Mouse (Mus musculus) liver, embryonic 14.5 days (tissue): ENCODE measurements around the gene Ifnar2. TPM values are rescaled to one million over a fixed set of nuclear protein-coding genes. Genes with fewer than 3 reads are reported as not detected.

Experiments
- ATAC-seq: fragments of 200-750 bp; cut with Nextera tagmentation; 2 replicates; pipeline ENCODE4 v1.8.0; 2017; ENCODE audit warnings: moderate number of reproducible peaks, mild to moderate bottlenecking, moderate library complexity; ENCODE audit not compliant: insufficient read depth
- DNase-seq, 3 experiments: peaks; one replicate each; pipeline ENCODE4 v3.0.0-alpha.2; 2012 to 2013; ENCODE audit warnings: low read depth in 3 of 3, low spot score in 3 of 3
- H3K27ac ChIP-seq: fragments of 300-500 bp; sonication (generic); 2 replicates; pipeline ENCODE4 v1.5.1; 2014; ENCODE audit warnings: moderate library complexity, mild to moderate bottlenecking, control low read depth, inconsistent platforms
- H3K27me3 ChIP-seq: fragments of 300-500 bp; sonication (generic); 2 replicates; pipeline ENCODE4 v1.6.1; 2014; ENCODE audit warnings: mild to moderate bottlenecking, low read length, moderate library complexity; ENCODE audit not compliant: control insufficient read depth, insufficient read depth
- H3K36me3 ChIP-seq: fragments of 300-500 bp; sonication (generic); replicated peaks from 2 replicates; pipeline ENCODE4 v1.6.1; 2014; ENCODE audit warnings: low read depth; ENCODE audit not compliant: control insufficient read depth, insufficient read depth
- H3K4me1 ChIP-seq, 2 experiments: fragments of 200-500 bp in 1 of 2; fragments of 300-500 bp in 1 of 2; sonication (generic) in 1 of 2; replicated peaks; 2 replicates each; pipeline ENCODE4 v1.6.1; 2012 to 2014; ENCODE audit warnings: antibody characterized with exemption in 1 of 2, inconsistent platforms in 1 of 2, low read length in 1 of 2; ENCODE audit not compliant: control insufficient read depth in 2 of 2, insufficient read depth in 2 of 2
- H3K4me2 ChIP-seq: fragments of 300-500 bp; sonication (generic); 2 replicates; pipeline ENCODE4 v1.6.1; 2014; ENCODE audit warnings: low read depth, mild to moderate bottlenecking, control low read depth, moderate library complexity
- H3K4me3 ChIP-seq, 2 experiments: fragments of 200-500 bp in 1 of 2; fragments of 300-500 bp in 1 of 2; sonication (generic) in 1 of 2; 2 replicates each; pipeline ENCODE4 v1.5.1; 2012 to 2014; ENCODE audit warnings: low read depth in 2 of 2, low read length in 2 of 2, mild to moderate bottlenecking in 2 of 2, control low read depth in 1 of 2, inconsistent platforms in 1 of 2, moderate library complexity in 1 of 2; ENCODE audit not compliant: insufficient read depth in 1 of 2
- H3K9ac ChIP-seq: fragments of 300-500 bp; sonication (generic); replicated peaks from 2 replicates; pipeline ENCODE4 v1.6.1; 2014; ENCODE audit warnings: mild to moderate bottlenecking, control low read depth, moderate library complexity
- H3K9me3 ChIP-seq: fragments of 300-500 bp; sonication (generic); 2 replicates; pipeline ENCODE4 v1.6.1; 2016; ENCODE audit warnings: low read length, mixed read lengths; ENCODE audit not compliant: control insufficient read depth
- CTCF ChIP-seq: IDR thresholded peaks from 2 replicates; pipeline ENCODE4 v1.5.1; 2016; ENCODE audit warnings: antibody characterized with exemption, low read depth, control low read depth
- EP300 ChIP-seq: IDR thresholded peaks from 2 replicates; pipeline ENCODE4 v1.6.1; 2016; ENCODE audit warnings: antibody characterized with exemption, low read depth
- WGBS: fragments of 180-500 bp; shearing (Covaris S2); extraction: QIAGEN DNeasy Blood & Tissue Kit; methylation state at CpG from one replicate; pipeline ENCODE4 v1.1.7; 2014; ENCODE audit not compliant: insufficient replicate concordance; 5-methylcytosine and 5-hydroxymethylcytosine counted together
- polyA plus RNA-seq, 2 experiments: library from polyadenylated mRNA; depleted of rRNA in 1 of 2; stranded (reverse) in 1 of 2; unstranded in 1 of 2; fragments of >200 nt; fragmentation: Nextera tagmentation in 1 of 2; extraction: Ambion mirVana in 1 of 2; gene quantifications; 2 replicates each; pipeline versions ENCODE4 v1.2.1 to v1.2.3; 2012 to 2014

Gene Ifnar2
- polyA plus RNA-seq, 2 experiments: 33.1 to 68.4 TPM

DNA sequence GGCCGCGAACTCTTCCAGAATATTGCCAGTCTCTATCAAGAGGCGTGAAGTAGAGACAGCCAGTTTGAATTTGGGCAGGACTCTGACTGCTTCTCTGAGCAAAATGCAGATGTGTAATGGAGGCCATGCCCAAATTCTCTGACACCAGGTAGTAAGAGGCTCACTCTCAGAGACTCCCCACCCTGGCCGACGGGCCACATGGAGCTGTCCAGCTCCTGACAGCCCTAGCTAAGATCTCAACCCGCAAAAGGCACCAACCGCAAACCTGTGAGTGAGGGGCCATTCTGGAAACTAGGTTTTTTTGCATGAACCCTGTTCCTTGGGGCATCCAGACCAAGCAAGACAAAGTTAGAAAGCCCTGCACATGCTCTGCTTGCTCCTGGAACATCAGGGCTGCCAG is 39.7 kb upstream of the Ifnar2 start:
- TF ChIP-seq EP300 (no peak), CTCF (no peak)
- Histone ChIP-seq H3K4me3 (no peak overlapping the region), H3K27me3 (no peaks in the 10 kb centered on the region), H3K36me3 (no peaks in the 10 kb centered on the region), H3K4me2 (no peak overlapping the region), H3K27ac (no peak overlapping the region), H3K4me1 (peaks cover 0 to 10% of the 10 kb centered on the region in 2 experiments; a peak in 3 of 4 replicates), H3K9me3 (no peaks in the 10 kb centered on the region), H3K9ac (no peak overlapping the region)
- DNase-seq: no peak
- 40% methylated on average over 7 of the region's 7 CpGs for WGBS
- no peak for ATAC-seq

DNA sequence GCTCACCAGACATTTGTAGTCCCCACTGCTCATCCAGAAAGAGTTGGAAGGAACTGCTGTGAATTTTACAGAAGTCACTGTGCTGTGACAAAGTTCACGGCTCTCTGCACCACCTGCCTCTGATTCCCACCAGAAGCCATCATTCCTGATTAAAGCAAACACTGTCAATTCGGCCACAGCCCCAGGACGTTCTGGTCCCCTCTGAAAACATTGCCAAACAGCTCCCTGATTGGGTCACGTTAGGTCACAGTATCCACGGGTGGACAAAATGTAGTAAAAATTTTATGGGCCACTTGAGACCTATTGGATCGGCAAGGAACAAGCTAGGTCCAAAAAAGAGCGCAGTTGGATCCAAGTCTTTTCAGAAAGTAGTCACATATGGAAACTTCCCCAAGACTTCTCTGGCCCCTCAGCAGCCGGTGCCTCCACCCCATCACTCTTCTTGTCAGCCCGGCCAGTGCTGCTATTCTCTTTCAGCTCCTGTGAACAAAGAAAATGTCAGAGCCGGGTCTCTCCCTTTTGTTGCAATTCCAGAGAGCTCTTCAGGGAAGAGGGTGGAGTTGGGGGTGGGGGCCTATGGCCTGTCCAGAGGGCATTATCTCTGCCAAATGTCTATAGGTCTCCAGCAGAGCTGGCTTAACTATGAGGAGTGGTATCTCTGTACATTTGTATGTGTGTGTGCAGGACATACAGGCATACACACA is 38.2 kb upstream of the Ifnar2 start:
- 42% methylated on average over 10 of the region's 10 CpGs for WGBS
- peaks cover 0 to 10% of the 10 kb centered on the region in 2 experiments; a peak in 3 of 4 replicates for H3K4me1 ChIP-seq
- no peak overlapping the region for H3K4me2 ChIP-seq
- no peak overlapping the region for H3K9ac ChIP-seq
- H3K9me3 ChIP-seq: no peaks in the 10 kb centered on the region
- no peak for ATAC-seq
- no peaks in the 10 kb centered on the region for H3K36me3 ChIP-seq
- TF ChIP-seq EP300 (no peak), CTCF (no peak)
- no peak for DNase-seq
- H3K27ac ChIP-seq: no peak overlapping the region
- no peaks in the 10 kb centered on the region for H3K27me3 ChIP-seq
- H3K4me3 ChIP-seq: no peak overlapping the region

DNA sequence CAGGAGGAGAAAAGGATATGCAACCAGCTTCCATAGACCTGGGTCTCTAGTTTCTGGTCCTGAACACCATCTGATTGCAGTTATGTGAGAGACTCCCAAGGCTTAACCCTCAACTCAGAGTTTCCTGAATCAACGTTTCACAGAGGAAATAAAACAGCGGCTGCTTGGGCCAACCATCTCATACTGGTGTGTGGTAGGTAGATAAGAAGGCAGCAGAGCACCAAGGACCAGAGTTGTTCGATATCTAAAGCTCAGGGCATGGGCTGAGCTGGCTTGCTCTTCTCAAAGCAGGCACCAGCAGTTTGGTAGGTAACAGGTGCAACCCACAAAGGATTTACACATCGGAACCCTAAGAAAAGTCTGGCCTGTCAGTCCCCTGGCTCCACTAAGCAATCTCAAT is 35.8 kb upstream of the Ifnar2 start:
- no peak for TF ChIP-seq CTCF
- peak; percentile 66 for TF ChIP-seq EP300
- peak; percentile 82 for ATAC-seq
- no peak overlapping the region for H3K4me3 ChIP-seq
- DNase-seq: no peak
- H3K36me3 ChIP-seq: no peaks in the 10 kb centered on the region
- H3K4me2 ChIP-seq: no peak overlapping the region
- no peak overlapping the region for H3K27ac ChIP-seq
- H3K4me1 ChIP-seq: peaks cover 0 to 10% of the 10 kb centered on the region in 2 experiments; a peak in 3 of 4 replicates
- H3K9me3 ChIP-seq: no peaks in the 10 kb centered on the region
- H3K9ac ChIP-seq: no peak overlapping the region
- no peaks in the 10 kb centered on the region for H3K27me3 ChIP-seq
- 13% methylated on average over 4 of the region's 4 CpGs for WGBS

DNA sequence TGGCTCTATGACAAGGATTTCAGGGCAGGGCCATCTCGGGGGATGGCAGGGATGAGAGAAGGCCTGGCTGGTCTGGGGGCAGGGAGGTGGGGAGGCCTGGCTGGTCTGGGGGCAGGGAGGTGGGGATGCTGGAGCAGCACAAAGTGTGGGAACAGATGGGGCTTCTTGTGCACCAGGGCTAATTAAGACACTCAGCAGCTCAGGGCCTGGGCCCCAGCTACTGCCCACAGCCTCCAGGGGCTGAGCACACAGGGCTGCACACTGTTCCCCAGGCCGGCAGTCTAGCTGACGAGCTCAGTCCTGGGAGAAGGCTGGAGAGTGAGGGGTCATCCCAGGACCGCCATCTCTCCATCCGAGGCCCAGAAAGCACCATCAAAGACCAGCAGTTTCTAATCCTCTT is 35.1 kb upstream of the Ifnar2 start:
- ATAC-seq (no peak), DNase-seq (no peak)
- Histone ChIP-seq H3K4me2 (no peak overlapping the region), H3K36me3 (no peaks in the 10 kb centered on the region), H3K27ac (no peak overlapping the region), H3K9ac (no peak overlapping the region), H3K27me3 (no peaks in the 10 kb centered on the region), H3K9me3 (no peaks in the 10 kb centered on the region), H3K4me1 (peaks cover 0 to 10% of the 10 kb centered on the region in 2 experiments; a peak in 3 of 4 replicates), H3K4me3 (no peak overlapping the region)
- WGBS: 56% methylated on average over 5 of the region's 5 CpGs
- no peak for TF ChIP-seq EP300
- no peak for TF ChIP-seq CTCF

DNA sequence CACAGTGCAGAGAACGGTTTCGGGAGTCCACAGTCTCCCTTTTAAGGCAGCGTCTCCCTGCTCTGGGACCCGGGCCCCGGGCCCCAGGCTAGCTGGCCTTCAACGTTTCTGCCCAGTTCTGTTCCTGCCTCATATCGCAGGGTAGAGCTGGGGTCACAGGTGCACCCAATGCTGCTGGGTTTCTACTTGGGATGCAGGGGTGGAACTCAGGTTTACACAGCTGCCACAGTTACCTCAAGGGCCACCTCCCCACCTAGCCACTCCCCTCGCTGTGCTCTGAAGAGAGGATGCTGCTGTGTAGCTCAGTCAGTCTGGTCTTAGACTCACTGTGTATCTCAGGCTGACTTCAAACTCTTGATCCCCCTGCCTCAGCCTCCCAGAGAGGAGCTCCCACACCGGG is 26.1 kb upstream of the Ifnar2 start:
- no peak overlapping the region for H3K27ac ChIP-seq

More for the DNA sequence above, 26.1 kb upstream of the Ifnar2 start:
- WGBS: 77% methylated on average over 9 of the region's 9 CpGs
- ATAC-seq: no peak
- DNase-seq: no peak
- Histone ChIP-seq H3K36me3 (no peaks in the 10 kb centered on the region), H3K9me3 (no peaks in the 10 kb centered on the region), H3K4me2 (no peak overlapping the region), H3K4me1 (no peaks in the 10 kb centered on the region), H3K9ac (no peak overlapping the region), H3K27me3 (no peaks in the 10 kb centered on the region), H3K4me3 (no peak overlapping the region)
- TF ChIP-seq EP300: no peak
- no peak for TF ChIP-seq CTCF
